Mouse (Mus musculus): ENCODE results near the gene Dkk2. TPM values are rescaled to one million over a fixed set of nuclear protein-coding genes. Genes with fewer than 3 reads are reported as not detected.
"Not testable (repeated sequence)": the region's sequence is repeated elsewhere in the genome, so short reads cannot be mapped to it uniquely, and the experiment has no call there.

Gene Dkk2
- 0.50 and 0.77 TPM in 2 replicates for polyA plus RNA-seq (2015; fragmentation: Nextera tagmentation; extraction: Ambion mirVana)

- no peak for DNase-seq (ENCODE audit: low spot score)
Observed at GRCm38 (mm10) chr3:132085112-132085822, at the start of gene Dkk2. Dkk2 (plus strand) TSS chr3:132085292.

- DNase-seq (ENCODE audit: low spot score), result no peak
Observed at GRCm38 (mm10) chr3:132036704-132037103, 48.4 kb upstream of the Dkk2 start.

DNA sequence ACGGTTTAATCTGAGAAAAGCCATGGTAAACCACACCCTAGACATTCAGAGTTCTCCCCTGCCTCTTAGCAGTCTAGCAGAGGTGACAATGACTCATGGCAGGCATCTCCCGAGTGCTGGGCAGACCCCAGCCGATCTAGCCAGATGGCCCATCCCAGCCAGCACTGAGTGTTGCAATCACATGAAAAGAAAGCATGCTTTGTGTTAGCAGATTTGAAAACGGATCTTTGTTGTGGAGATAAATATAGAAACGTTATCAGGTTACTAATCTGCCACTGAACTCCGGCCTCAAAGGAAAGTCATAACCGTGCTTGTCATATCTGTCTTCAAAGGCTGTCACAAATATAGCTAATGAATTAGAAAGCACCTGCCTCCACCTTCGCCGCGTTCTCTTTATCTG is 47.4 kb upstream of the Dkk2 start:
- DNase-seq (ENCODE audit: low spot score), result no peak

DNA sequence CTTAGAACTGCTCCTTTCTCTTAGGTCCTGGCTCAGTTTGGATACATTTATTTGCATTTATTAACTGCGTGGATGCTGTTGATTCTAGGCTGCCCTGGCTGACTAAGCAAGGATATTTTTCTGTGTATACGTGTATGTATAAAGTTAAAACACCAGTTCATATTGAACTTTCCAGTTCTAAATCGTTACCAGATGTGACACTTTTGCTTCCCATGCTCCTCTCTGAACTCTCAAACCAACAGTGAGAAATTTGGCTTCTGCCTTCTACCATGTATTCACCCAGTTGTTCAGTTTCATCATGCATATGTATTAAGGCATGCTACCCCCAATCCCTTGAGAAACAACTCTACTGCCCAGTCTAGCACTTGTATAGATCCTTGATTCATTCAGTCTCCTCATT is 45.0 kb upstream of the Dkk2 start:
- no peak for DNase-seq (ENCODE audit: low spot score)

DNA sequence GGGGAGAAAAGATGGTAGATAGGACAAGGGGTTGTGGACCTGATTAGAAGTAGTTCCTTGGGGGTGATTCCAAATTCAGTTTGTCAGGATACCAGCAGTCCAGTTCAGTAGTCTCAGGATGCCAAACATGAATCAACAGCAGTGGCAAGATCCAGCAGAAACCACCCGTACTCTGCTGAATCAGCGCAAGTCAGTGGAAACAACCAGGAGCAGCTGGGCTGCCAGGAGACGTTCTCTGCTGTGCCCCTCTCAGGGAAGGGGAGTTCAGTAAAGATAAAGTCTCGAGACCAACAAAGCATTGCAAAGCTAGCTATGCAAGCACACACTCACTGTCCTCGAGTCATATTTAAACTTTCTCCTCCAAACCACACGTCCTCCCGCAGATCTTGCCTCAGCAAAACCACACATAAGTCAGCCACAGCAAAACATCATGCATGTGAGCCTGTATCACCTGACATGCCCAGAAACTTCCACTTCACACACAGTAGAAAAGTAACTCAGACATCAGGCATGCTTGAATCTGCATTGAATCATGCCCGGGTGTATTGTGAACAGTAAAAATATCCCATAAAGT is 34.1 kb upstream of the Dkk2 start:
- DNase-seq (ENCODE audit: low spot score), result no peak

DNA sequence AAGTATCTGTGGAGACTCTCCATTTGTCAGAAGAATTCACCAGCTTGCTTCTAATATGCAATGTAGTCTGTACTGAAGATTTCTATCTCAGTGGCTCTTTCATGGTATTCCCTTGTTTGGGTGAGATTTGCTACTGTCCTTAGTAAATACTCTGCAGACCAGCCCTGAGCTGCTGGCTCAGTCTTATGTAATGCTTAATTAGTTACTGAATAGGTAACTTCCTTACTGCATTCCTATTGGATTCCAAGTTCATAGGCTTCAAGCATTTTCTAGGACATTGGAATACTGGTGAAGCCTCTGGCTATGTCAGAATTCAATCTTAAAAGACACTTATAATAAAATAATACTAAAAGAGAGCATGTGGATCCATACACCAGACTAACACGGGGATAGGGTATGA is 22.3 kb upstream of the Dkk2 start:
- not testable (repeated sequence) for DNase-seq (ENCODE audit: low spot score)

GRCm38 (mm10) chr3:132063374-132063773 is 21.7 kb upstream of the Dkk2 start:
- DNase-seq (ENCODE audit: low spot score), result no peak

- no peak for DNase-seq (ENCODE audit: low spot score)
Observed at GRCm38 (mm10) chr3:132063966-132064365, 21.1 kb upstream of the Dkk2 start.

DNA sequence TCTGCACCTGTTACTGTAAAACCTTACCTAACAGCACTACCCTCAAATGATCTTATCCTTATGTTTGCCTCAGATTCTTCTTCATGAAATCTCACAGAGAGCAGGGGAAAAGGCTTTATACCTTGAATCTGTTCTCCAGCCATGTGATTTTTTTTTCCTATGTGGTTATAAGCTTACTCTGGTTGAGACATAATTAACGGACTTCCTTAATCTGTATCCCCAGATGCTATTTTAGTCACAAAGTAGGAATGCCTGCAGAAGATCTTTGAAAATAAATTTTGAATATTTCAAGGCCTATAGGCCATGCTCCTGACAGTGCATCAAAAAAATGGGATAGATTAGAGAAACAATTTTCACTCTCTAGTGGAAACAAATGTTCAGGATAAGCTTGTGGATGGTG is 20.2 kb upstream of the Dkk2 start:
- DNase-seq (ENCODE audit: low spot score), result no peak

DNA sequence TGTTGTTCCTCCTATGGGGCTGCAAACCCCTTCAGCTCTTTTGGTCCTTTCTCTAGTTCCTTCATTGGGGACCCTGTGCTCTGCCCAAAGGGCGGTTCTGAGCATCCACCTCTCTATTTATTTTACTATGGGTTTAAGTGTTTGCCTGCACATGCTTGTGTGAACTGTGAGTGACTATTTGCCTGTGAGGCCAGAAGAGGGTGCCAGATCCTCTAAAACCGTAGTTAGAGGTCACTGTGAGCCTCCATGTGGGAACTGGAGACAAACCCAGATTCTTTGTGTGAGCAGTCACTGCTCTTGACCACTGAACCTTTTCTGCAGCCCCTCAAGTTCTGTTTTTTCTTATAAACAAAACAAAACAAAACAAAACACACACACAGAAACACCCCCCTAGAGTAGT is 14.1 kb upstream of the Dkk2 start:
- no peak for DNase-seq (ENCODE audit: low spot score)

GRCm38 (mm10) chr3:132084018-132084417 is 1.1 kb upstream of the Dkk2 start:
- no peak for DNase-seq (ENCODE audit: low spot score)

DNA sequence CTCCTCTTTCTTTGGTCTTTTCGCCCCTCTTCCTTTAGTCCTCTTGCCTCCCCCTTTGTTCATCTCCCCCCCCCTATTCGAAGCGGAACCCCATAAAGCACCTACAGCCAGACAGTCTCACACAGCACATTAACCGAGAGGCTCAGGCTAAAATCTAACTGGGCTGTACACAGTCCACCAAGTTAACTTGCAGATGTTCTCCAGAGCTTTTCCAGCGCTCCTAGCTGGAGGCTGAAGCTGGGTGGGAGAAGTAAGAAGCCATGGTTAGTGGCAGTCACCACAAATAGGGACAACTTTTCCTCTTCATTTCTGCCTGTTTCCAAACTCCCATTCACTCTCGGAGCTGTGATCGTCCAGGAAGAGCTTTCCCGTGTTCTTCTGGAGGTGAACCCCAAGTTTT is 412 bp upstream of the Dkk2 start:
- no peak for DNase-seq (ENCODE audit: low spot score)

DNA sequence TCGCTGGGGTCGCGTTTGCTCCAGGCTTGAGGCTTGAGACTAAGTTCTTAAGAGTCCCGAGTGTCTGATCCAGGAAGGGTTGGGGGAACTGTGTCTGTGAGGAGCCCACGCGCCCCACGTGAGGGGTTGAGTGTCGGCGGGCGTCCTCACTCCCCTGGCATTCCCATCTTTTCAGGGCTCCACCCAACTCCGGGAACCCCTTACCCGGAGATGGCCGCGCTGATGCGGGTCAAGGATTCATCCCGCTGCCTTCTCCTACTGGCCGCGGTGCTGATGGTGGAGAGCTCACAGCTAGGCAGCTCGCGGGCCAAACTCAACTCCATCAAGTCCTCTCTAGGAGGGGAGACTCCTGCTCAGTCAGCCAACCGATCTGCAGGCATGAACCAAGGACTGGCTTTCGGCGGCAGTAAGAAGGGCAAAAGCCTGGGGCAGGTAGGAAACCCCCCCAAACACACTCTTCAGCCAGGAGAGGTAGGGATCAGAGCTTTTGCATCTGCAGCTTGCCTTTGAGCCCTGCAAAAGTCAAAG is 795 bp downstream of the Dkk2 start:
- DNase-seq (ENCODE audit: low spot score), result no peak

GRCm38 (mm10) chr3:132086461-132086860 is 1.4 kb downstream of the Dkk2 start:
- DNase-seq (ENCODE audit: low spot score), result no peak

DNA sequence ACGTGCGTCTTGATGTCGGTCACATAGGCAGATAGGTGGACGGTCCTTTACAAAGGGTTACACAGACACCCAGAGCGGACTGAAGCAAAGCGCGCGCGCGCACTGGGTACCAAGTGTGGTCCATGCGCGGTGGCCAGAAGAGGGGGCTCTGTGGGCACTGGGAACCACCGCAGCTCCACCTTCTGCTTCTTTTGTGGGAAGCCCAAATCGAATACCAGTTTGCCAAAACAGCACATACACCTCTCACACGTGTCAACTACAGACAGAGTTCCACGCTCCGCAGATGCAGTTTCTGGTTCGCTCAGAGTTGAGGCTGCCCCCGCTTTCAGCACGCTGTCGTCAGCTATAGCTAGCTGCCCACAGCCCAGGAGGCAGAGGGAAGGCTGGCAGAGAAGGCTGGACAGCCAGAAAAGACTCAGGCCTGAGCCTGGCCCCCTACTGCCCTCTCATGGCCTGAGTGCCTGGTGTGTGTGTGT is 2.0 kb downstream of the Dkk2 start:
- DNase-seq (ENCODE audit: low spot score), result no peak

- DNase-seq (ENCODE audit: low spot score), result no peak
Observed at GRCm38 (mm10) chr3:132092983-132093382, 7.9 kb downstream of the Dkk2 start.

GRCm38 (mm10) chr3:132096296-132096695 is 11.2 kb downstream of the Dkk2 start:
- no peak for DNase-seq (ENCODE audit: low spot score)

DNA sequence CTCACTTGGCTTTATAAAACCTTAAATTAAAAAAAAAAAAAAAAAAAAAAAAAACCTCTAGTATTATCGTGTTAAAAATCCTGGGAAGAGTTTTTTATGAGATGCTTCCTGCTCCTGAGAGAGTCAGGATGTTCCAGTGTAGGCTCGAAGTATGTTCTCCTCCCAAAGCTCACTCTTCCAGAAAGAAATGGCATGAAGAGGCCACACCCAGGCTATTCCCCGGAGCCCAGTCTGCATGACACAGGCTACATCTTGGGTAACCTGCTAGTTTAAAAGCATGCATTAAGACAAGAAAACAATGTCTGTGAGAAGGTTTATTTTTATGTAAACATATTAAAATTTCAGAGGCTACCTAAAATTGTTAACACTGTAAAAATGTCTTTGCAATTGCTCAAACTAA is 15.7 kb downstream of the Dkk2 start:
- DNase-seq (ENCODE audit: low spot score), result no peak

- no peak for DNase-seq (ENCODE audit: low spot score)
Observed at GRCm38 (mm10) chr3:132103020-132103419, 17.9 kb downstream of the Dkk2 start.

DNA sequence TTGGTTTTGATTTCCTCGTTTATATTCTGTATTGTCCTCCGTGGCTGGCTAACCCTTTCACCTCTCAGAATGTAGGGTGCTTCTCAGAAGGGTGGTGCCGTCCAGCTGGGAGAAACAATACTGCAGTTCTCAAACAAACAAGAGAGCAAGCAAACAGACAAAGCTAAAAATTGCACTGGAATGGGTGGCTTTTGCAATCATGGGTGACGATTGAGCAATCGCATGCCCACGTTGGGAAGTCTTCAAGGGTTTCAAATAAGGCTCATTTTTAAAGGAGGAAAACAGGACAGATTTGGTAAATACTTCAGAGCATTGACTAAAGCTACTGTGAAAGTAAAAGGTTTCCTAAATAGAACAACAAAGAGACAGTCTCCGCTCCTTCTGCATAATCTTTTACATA is 18.4 kb downstream of the Dkk2 start:
- DNase-seq (ENCODE audit: low spot score), result no peak

- no peak for DNase-seq (ENCODE audit: low spot score)
Observed at GRCm38 (mm10) chr3:132115772-132116511, 30.9 kb downstream of the Dkk2 start.

GRCm38 (mm10) chr3:132121344-132121743 is 36.3 kb downstream of the Dkk2 start:
- no peak for DNase-seq (ENCODE audit: low spot score)

All from thymus, postnatal 0 days (tissue).